Mouse (Mus musculus): ENCODE results near the gene Mr1.
"Not testable (repeated sequence)": the region's sequence is repeated elsewhere in the genome, so short reads cannot be mapped to it uniquely, and the experiment has no call there.

Mr1 gene

GRCm38 (mm10) chr1:155146572-155146980 is at the start of gene Mr1:
Gene Mr1 (minus strand): TSS chr1:155146814.
- no peak for DNase-seq (ENCODE audit: low read depth, low spot score)

GRCm38 (mm10) chr1:155192805-155193368 is 46.3 kb upstream of the Mr1 start:
- DNase-seq (ENCODE audit: low read depth, low spot score), result no peak

- no peak for DNase-seq (ENCODE audit: low read depth, low spot score)
Measured at GRCm38 (mm10) chr1:155191671-155192070, 45.1 kb upstream of the Mr1 start.

- DNase-seq (ENCODE audit: low read depth, low spot score), result no peak
Measured at GRCm38 (mm10) chr1:155191219-155191618, 44.6 kb upstream of the Mr1 start.

- DNase-seq (ENCODE audit: low read depth, low spot score), result no peak
Measured at GRCm38 (mm10) chr1:155188656-155189055, 42.0 kb upstream of the Mr1 start.

GRCm38 (mm10) chr1:155184191-155184590 is 37.6 kb upstream of the Mr1 start:
- no peak for DNase-seq (ENCODE audit: low read depth, low spot score)

GRCm38 (mm10) chr1:155178192-155178924 is 31.7 kb upstream of the Mr1 start:
- no peak for DNase-seq (ENCODE audit: low read depth, low spot score)

GRCm38 (mm10) chr1:155174424-155174823 is 27.8 kb upstream of the Mr1 start:
- DNase-seq (ENCODE audit: low read depth, low spot score), result no peak

GRCm38 (mm10) chr1:155173644-155174016 is 27.0 kb upstream of the Mr1 start:
- not testable (repeated sequence) for DNase-seq (ENCODE audit: low read depth, low spot score)

- no peak for DNase-seq (ENCODE audit: low read depth, low spot score)
Measured at GRCm38 (mm10) chr1:155172895-155173643, 26.5 kb upstream of the Mr1 start.

GRCm38 (mm10) chr1:155169935-155170334 is 23.3 kb upstream of the Mr1 start:
- no peak for DNase-seq (ENCODE audit: low read depth, low spot score)

GRCm38 (mm10) chr1:155167453-155167852 is 20.8 kb upstream of the Mr1 start:
- no peak for DNase-seq (ENCODE audit: low read depth, low spot score)

- DNase-seq (ENCODE audit: low read depth, low spot score), result no peak
Measured at GRCm38 (mm10) chr1:155158970-155159484, 12.4 kb upstream of the Mr1 start.

GRCm38 (mm10) chr1:155158141-155158969 is 11.7 kb upstream of the Mr1 start, which contains the start of gene Stx6:
Gene Stx6 (plus strand): TSS chr1:155158715.
- peak; percentile 92 for DNase-seq (ENCODE audit: low read depth, low spot score)

GRCm38 (mm10) chr1:155153906-155154305 is 7.3 kb upstream of the Mr1 start:
- no peak for DNase-seq (ENCODE audit: low read depth, low spot score)

GRCm38 (mm10) chr1:155150821-155151220 is 4.2 kb upstream of the Mr1 start:
- no peak for DNase-seq (ENCODE audit: low read depth, low spot score)

GRCm38 (mm10) chr1:155149403-155149802 is 2.8 kb upstream of the Mr1 start:
- DNase-seq (ENCODE audit: low read depth, low spot score), result no peak

GRCm38 (mm10) chr1:155147228-155147627 is 614 bp upstream of the Mr1 start:
- no peak for DNase-seq (ENCODE audit: low read depth, low spot score)

GRCm38 (mm10) chr1:155145620-155146019 is 994 bp downstream of the Mr1 start:
- DNase-seq (ENCODE audit: low read depth, low spot score), result no peak

GRCm38 (mm10) chr1:155140076-155140475 is 6.5 kb downstream of the Mr1 start:
- peak; percentile 51 for DNase-seq (ENCODE audit: low read depth, low spot score)

- no peak for DNase-seq (ENCODE audit: low read depth, low spot score)
Measured at GRCm38 (mm10) chr1:155138795-155139194, 7.8 kb downstream of the Mr1 start.
